Mouse (Mus musculus) heart, postnatal 4 days (tissue): ENCODE data around the gene 2310011J03Rik. TPM values are rescaled to one million over a fixed set of nuclear protein-coding genes. Genes with fewer than 3 reads are reported as not detected.
A peak's percentile ranks its signal among the peaks of the same experiment; 100 is the strongest.

Experiments used
- DNase-seq: peaks from one replicate; pipeline ENCODE4 v3.0.0; 2021
- total RNA-seq, 2 experiments: library from RNA; stranded (reverse); gene quantifications; 2 replicates each; pipeline ENCODE4 v1.2.3; 2021

Gene 2310011J03Rik
- total RNA-seq, 2 experiments from 2014 or later = 16.9 TPM

- DNase-seq = no peak
Measured at GRCm38 (mm10) chr10:80341491-80342304, 21.4 kb upstream of the 2310011J03Rik start.

- DNase-seq = no peak
Measured at GRCm38 (mm10) chr10:80341026-80341425, 20.7 kb upstream of the 2310011J03Rik start.

DNA sequence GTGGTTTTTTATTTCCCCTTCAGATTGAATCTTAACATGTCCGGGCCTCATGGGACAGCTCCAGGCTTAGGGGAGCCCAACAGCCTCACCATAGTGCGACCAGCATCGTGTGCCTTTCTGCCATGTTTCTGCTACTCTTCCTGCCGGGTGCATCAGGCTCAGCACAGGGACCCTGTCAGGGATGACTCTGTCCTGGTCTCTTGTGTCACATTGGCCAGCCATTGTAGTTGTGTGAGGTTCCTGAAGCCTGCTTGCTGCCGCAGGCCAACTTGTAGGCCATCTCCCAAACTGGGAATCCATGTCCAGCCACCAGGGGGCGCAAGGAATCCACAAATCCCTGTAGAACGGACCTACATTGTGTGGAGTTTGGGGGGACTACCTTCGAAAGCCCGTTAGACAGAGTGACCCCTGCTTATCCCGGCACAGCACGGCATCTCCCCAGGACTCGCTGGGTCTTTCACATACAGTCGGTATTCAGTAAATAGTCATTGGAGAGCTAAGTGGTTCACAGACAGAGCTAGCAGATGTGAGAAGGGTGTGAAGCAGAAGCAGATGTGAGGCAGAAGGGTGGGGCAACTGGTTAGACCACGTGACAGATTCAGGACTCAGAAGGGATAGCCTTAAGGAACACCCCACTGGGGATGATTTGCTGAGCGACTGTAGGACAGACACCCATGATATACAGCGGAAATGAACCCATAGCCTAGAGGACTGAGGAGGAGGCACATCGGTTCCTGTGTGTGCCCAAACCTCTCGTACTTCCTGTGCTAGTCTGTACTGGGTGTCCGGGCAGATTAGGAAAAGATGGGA lies 19.8 kb upstream of the 2310011J03Rik start:
- DNase-seq = peak; percentile 92

- DNase-seq = no peak
Measured at GRCm38 (mm10) chr10:80336263-80336662, 15.9 kb upstream of the 2310011J03Rik start.

- no peak for DNase-seq
Measured at GRCm38 (mm10) chr10:80332525-80332989, 12.2 kb upstream of the 2310011J03Rik start.

- DNase-seq = no peak
Measured at GRCm38 (mm10) chr10:80331636-80332524, 11.5 kb upstream of the 2310011J03Rik start.

- DNase-seq = no peak
Measured at GRCm38 (mm10) chr10:80330888-80331287, 10.6 kb upstream of the 2310011J03Rik start.

- DNase-seq = no peak
Measured at GRCm38 (mm10) chr10:80330084-80330483, 9.7 kb upstream of the 2310011J03Rik start.

DNA sequence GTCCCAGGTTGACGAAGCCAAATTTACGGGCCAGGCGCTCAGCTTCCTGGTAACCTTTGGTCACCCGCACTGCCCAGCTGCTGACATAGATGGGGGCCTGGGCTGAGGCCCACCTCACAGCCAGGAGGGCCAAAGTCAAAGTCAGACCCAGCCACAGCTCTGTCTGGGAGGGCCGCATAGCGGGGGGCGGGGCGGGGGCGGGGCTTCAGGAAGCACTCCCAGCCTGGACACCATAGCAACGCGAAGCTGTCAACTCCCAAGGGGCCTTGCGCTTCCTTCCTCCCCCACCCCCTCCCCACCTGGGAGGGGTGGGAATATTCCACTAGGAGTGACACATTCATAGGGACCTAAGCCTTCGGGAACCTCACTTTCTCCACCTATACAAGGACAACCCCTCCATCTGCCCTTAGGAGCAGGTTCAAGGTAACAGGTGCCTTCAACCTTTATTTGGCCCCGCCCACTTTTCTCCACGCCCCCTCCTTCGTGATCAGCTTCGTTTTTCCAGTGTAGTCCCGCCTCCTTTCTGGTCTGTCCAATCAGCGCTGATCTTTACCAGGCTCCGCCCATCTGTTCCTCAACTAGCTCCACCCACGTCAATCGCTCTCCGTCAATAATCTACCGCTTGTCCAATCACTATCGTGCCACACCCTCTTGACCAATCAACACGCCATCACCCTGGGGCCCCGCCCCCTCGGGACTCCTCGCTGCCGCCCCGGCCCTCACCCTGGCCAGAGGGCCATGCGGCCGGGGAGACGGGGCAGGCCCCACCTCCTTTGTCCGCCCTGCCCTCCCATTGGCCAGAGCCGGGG lies 9.1 kb upstream of the 2310011J03Rik start, which contains the start of the genes Pcsk4 and Reep6:
Gene Pcsk4 (minus strand): TSS at position 226 of the 809 bp plus-strand sequence.
Gene Reep6 (plus strand): TSS at position 681 of the 809 bp plus-strand sequence.
- DNase-seq = peak; percentile 95

- DNase-seq = no peak
Measured at GRCm38 (mm10) chr10:80325045-80325444, 4.7 kb upstream of the 2310011J03Rik start.

- no peak for DNase-seq
Measured at GRCm38 (mm10) chr10:80324120-80325037, 4.0 kb upstream of the 2310011J03Rik start.

DNA sequence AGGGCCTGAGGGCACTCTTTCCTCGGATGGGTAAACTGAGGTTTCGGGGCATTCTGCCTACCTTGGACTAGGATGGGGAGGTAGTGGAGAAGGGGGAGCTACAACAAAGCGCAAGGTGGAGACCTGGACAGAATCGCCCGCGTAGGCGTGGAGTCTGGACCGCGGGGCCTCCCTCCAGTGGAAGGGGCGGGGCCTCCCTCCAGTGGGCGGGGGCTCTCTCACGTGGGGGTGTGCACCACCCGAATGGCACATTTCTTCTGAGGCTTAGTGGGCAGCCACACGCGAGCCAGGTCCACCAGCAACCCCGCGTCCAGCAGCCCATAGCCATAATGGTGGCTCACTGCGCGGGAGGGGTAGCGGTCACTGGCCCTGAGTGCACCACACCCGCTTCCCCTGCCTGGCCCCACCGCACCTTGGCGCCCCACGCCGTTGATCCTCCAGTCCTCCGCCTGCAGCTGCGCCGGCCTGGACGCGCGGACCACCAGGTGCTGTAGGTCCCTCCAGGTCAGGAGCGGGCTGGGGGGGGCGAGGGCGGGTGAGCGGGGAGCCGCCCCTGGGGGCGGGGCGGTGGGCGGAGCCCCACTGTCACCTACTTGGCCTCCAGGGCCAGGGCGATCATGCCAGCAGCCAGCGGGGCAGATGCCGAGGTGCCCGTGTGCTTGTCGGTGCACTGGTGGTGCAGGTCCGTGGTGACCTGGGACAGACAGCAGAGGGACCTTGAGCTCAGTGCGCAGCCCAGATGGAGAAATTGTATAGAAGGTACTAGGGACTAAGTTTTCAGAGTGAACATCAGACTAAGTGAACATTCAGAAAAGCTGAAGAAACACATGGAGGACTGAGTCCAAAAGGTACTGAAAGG lies 3.2 kb upstream of the 2310011J03Rik start:
- peak; percentile 74 for DNase-seq

GRCm38 (mm10) chr10:80322811-80323211 lies 2.5 kb upstream of the 2310011J03Rik start:
- DNase-seq = peak; percentile 36

DNA sequence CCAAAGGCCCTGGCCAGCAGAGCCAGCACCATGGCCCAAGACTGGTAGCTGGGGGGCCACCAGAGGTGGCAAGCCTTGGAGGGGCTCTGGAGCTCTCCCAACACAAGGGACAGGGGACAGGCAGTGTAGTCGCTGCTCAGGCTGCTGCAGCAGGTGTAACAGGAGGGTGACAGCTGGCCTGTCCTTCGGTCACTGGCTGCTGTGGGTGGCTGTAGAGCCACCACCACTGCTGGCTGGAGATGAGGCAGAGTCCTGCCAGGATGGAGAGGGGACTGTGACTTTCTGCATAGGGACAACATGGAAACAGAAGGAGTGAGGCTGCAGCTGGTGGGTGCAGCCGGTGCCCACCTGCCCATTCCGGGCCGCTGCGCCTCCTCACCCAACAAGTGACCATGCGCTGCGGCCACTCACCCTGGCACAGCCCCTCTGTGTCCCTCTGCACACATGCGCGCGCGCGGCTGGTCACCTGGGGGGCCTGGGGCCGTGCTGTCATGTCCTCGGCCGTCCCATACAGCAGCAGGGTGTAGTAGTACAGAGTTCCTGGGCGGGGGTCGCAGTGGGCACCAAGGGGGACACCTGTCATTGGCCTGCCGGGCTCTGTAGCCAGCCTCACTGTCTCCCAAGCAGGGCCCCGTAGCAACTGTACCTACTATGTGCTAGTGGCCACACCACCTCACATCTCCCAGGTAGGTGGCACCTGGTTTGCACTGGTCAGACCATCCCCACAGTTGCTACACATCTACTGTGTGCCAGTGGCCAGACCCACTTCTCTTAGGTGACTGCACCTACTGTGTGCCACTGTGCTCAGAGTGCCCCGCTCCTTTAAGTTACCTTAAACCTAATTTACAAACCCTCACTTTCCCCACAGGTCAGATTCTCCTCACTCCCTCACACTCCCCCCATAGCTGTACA lies 1.6 kb upstream of the 2310011J03Rik start:
- no peak for DNase-seq

DNA sequence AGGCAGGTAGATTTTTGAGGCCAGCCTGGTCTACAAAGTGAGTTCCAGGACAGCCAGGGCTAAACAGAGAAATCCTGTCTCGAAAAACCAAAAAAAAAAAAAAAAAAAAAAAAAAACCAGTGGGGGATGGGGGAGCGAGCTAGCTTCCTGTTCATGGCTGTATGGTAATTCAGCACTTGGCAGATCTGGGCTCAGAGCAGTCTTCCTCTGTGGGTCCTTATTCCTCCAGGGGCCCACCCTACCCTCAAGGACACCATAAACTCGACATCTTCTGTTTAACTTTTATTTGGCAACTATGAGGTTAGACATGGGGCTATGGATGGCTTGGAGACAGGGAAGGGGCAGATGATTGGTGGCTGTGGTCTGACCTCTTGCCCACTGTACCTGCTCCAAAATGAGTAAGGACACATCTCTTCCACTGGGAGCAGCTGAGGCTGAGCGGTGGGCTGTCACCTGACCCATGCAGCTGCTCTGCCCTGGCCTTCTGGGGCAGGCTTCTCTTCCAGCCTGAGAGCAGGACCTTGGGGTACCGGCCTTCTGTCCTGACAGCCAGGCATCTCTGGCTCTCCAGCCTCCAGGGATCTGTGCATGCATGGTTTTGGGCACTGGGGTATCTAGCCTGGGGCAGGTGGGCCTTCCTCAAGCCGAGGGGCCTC lies 805 bp upstream of the 2310011J03Rik start:
- DNase-seq = no peak

GRCm38 (mm10) chr10:80317011-80317410 lies 3.3 kb downstream of the 2310011J03Rik start:
- no peak for DNase-seq

DNA sequence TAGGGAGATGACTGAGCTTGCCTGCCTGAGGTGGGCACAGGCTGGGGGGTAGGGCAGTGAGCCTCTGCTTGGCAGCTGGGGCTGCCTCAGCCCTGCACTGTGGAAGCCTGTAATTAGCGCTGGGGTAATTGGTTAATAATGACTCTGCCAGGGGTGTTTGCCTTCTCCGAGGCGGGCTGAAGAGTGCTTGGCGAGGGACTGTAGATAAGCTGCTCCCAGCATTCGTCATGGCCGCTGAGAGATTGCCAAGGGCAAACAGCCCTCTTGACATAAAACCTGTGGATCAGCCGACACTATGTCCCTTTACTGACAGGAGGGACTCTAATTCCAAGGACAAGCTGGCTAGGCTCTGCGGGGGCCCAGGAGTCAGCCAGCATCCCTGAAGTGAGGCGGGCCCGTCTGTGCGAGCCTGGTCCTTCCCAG lies 4.0 kb downstream of the 2310011J03Rik start:
- peak; percentile 63 for DNase-seq
